9 mouse cellular contexts compared by ENCODE assay signal in the genomic region with DNA sequence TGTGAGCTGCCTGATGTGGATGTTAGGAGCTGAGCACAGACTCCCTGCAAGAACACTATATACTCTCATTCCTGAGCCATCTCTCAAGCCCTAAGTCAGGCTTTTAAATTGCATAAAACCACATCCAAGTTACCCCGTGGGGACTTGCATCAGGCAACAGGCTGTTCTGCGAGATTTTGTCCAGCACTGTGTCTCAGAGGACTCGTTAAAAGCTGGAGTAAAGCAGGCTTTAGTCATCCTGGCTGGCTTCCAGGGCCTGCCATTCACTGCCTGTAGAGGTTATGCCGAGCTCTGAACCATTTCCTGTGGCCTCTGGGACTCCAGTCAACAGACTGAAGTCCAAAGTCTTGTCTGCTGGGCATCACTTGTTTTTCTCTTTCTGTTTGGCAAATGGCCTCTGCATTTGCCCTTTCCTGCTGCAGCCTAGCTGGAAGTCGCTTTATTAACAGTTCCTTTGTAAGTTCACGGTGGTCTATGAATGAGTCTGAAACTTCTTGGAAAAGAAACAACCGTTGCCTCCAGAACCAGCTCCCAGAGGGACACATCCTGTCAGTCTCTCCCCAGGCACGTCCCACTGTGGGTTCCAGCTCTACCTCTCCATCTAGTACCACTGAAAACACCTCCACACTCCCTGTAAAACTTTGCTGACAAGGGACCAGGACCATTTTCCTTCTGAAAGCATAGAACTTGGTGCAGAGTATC.
DNase-seq lines count a peak whose midpoint lies in the region; ATAC-seq and TF ChIP-seq lines count a peak whose summit lies in the region.
"Had no signal": no experiment of that assay in that cellular context is flagged by ENCODE, and none has a peak within 500 bp of the region (broad histone marks: within the 10 kb centered on the region; RNA-seq: fewer than 3 reads in every experiment).

No protein-coding gene starts in this region.

- TF ChIP-seq CTCF in lung, embryonic 14.5 days (IDR thresholded peaks at IDR 0.05; ENCODE audit: low read depth) = no peak

- H3K27me3 ChIP-seq in forebrain, embryonic 13.5 days = no peaks in the 10 kb centered on the region
- no peaks in the 10 kb centered on the region for H3K27me3 ChIP-seq in forebrain, embryonic 10.5 days (ENCODE audit: poor library complexity, severe bottlenecking)
- no peaks in the 10 kb centered on the region for H3K27me3 ChIP-seq in lung, embryonic 14.5 days (ENCODE audit: insufficient read depth, low read length)
- H3K27me3 ChIP-seq: CH12.LX had no signal

- H3K4me1 ChIP-seq in forebrain, embryonic 13.5 days = peaks cover 6% of the 10 kb centered on the region; the same call in 1 of the 2 replicates
- H3K4me1 ChIP-seq in forebrain, embryonic 10.5 days = peaks cover 3% of the 10 kb centered on the region; the same call in 1 of the 2 replicates
- H3K4me1 ChIP-seq in lung, embryonic 14.5 days (ENCODE audit: insufficient read depth) = 0 out of 2 replicates have a peak, but pooled peaks cover 4% of the 10 kb centered on the region

- H3K27ac ChIP-seq in forebrain, embryonic 13.5 days = no peak overlapping the region
- H3K27ac ChIP-seq in forebrain, embryonic 10.5 days = no peak overlapping the region
- peak overlapping the region; percentile 3; the same call in 1 of the 2 replicates for H3K27ac ChIP-seq in lung, embryonic 14.5 days (ENCODE audit: low read depth)

- H3K36me3 ChIP-seq in forebrain, embryonic 13.5 days (ENCODE audit: poor library complexity, severe bottlenecking) = no peaks in the 10 kb centered on the region
- H3K36me3 ChIP-seq in forebrain, embryonic 10.5 days (replicated peaks) = no peaks in the 10 kb centered on the region
- H3K36me3 ChIP-seq in lung, embryonic 14.5 days (ENCODE audit: insufficient read depth) = no peaks in the 10 kb centered on the region

- H3K4me2 ChIP-seq in forebrain, embryonic 13.5 days = no peak overlapping the region
- H3K4me2 ChIP-seq in lung, embryonic 14.5 days = no peak overlapping the region

- no peaks in the 10 kb centered on the region for H3K9me3 ChIP-seq in forebrain, embryonic 13.5 days (replicated peaks)
- peaks cover 9% of the 10 kb centered on the region; the same call in 1 of the 2 replicates for H3K9me3 ChIP-seq in forebrain, embryonic 10.5 days
- no peaks in the 10 kb centered on the region for H3K9me3 ChIP-seq in lung, embryonic 14.5 days (ENCODE audit: low read depth, low read length)

- no peak overlapping the region for H3K9ac ChIP-seq in forebrain, embryonic 13.5 days
- H3K9ac ChIP-seq in lung, embryonic 14.5 days = no peak overlapping the region

- ATAC-seq in forebrain, embryonic 13.5 days = peak; percentile 51; the same call in 1 of the 2 replicates
- ATAC-seq in lung, embryonic 14.5 days (ENCODE audit: insufficient read depth) = peak; percentile 80

- DNase-seq in forebrain, embryonic 10.5 days (ENCODE audit: extremely low spot score, low spot score) = no peak
- DNase-seq in cerebellum, adult 18-20 months = peak; percentile 10 to 15
- DNase-seq in heart, adult 8-10 months (ENCODE audit: low spot score) = peak; percentile 82
- DNase-seq in kidney, adult 8-10 months = peak; percentile 92 to 94
- peak; percentile 89 for DNase-seq in lung, embryonic 14.5 days
- peak; percentile 66 for DNase-seq in testis, postnatal 14 days (ENCODE audit: low spot score)
- DNase-seq in frontal cortex, postnatal 36 days (ENCODE audit: low spot score in 2 of 2) = no peak

- 42% methylated on average over 8 of the region's 8 CpGs for WGBS in forebrain, embryonic 13.5 days
- WGBS in forebrain, embryonic 10.5 days = 80% methylated on average over 8 of the region's 8 CpGs
- WGBS in lung, embryonic 14.5 days = 34% methylated on average over 8 of the region's 8 CpGs

- H3K4me3 ChIP-seq in forebrain, embryonic 13.5 days = no peak overlapping the region
- no peak overlapping the region for H3K4me3 ChIP-seq in forebrain, embryonic 10.5 days
- no peak overlapping the region for H3K4me3 ChIP-seq in lung, embryonic 14.5 days (ENCODE audit: low read depth, low read length)

Comparison
In these comparisons a context has a peak if more than half of its experiments do, and no peak if none do; other contexts are left out.
1. DNase-seq: peak in cerebellum, adult 18-20 months (2 of 2), heart, adult 8-10 months (single experiment), kidney, adult 8-10 months (2 of 2), lung, embryonic 14.5 days (single experiment) and testis, postnatal 14 days (single experiment); none in forebrain, embryonic 10.5 days (single experiment) and frontal cortex, postnatal 36 days (0 of 2).